Mouse (Mus musculus) liver, embryonic 13.5 days (tissue): Measurements from ENCODE around the gene Plcb1. TPM values are rescaled to one million over a fixed set of nuclear protein-coding genes. Genes with fewer than 3 reads are reported as not detected.

Experiments used
- ATAC-seq: fragments of 200-750 bp; cut with Nextera tagmentation; 2 replicates; pipeline ENCODE4 v1.8.0; 2017; ENCODE audit warnings: low read depth, mild to moderate bottlenecking, moderate number of reproducible peaks, moderate library complexity
- DNase-seq: peaks from one replicate; pipeline ENCODE4 v3.0.0; 2022
- H3K27ac ChIP-seq: fragments of 300-500 bp; sonication (generic); 2 replicates; pipeline ENCODE4 v1.5.1; 2015; ENCODE audit warnings: moderate library complexity, mild to moderate bottlenecking, inconsistent platforms
- H3K27me3 ChIP-seq: fragments of 300-500 bp; sonication (generic); 2 replicates; pipeline ENCODE4 v1.6.1; 2015; ENCODE audit warnings: mild to moderate bottlenecking, inconsistent platforms
- H3K36me3 ChIP-seq: fragments of 300-500 bp; sonication (generic); 2 replicates; pipeline ENCODE4 v1.6.1; 2015; ENCODE audit warnings: mild to moderate bottlenecking, inconsistent platforms
- H3K4me1 ChIP-seq: fragments of 300-500 bp; sonication (generic); replicated peaks from 2 replicates; pipeline ENCODE4 v1.6.1; 2015; ENCODE audit warnings: inconsistent platforms
- H3K4me2 ChIP-seq: fragments of 300-500 bp; sonication (generic); 2 replicates; pipeline ENCODE4 v1.6.1; 2015; ENCODE audit warnings: inconsistent platforms, mild to moderate bottlenecking, moderate library complexity
- H3K4me3 ChIP-seq: fragments of 300-500 bp; sonication (generic); replicated peaks from 2 replicates; pipeline ENCODE4 v1.5.1; 2015; ENCODE audit warnings: mild to moderate bottlenecking, inconsistent platforms
- H3K9ac ChIP-seq: fragments of 300-500 bp; sonication (generic); 2 replicates; pipeline ENCODE4 v1.6.1; 2015; ENCODE audit warnings: mild to moderate bottlenecking, inconsistent platforms
- H3K9me3 ChIP-seq: fragments of 300-500 bp; sonication (generic); replicated peaks from 2 replicates; pipeline ENCODE4 v1.6.1; 2016; ENCODE audit warnings: inconsistent platforms
- WGBS: fragments of 180-500 bp; shearing (Covaris S2); methylation state at CpG from one replicate; pipeline ENCODE4 v1.1.7; 2015; ENCODE audit not compliant: insufficient replicate concordance; 5-methylcytosine and 5-hydroxymethylcytosine counted together
- polyA plus RNA-seq: library from polyadenylated mRNA; unstranded; fragments of >200 nt; fragmentation: Nextera tagmentation; extraction: Ambion mirVana; gene quantifications from 2 replicates; pipeline ENCODE4 v1.2.1, GENCODE M21; 2015

Plcb1 gene
- polyA plus RNA-seq, 1 experiment from 2014 or later, result 2.4 TPM

DNA sequence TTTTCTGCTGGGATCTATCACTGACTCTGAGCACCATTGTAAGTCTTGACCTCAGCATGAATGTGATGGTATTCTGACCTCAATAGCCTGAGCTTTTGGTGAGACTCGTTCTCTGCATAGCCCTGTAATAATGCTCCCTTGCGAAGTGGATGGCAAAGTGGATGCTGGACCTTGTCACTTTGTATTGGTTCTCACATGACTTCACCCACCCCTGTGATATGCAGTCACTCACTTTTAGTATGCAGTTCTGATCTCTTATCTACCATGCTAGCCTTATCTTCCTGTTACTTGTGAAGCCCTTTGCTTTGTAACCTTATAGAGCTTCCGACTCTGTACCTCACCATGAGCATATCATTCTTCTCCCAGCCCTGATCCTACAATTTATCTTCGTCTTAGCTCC is 57.0 kb downstream of the Plcb1 start:
- Histone ChIP-seq H3K4me1 (peaks cover 29% of the 10 kb centered on the region), H3K9ac (no peak overlapping the region), H3K27me3 (no peaks in the 10 kb centered on the region), H3K9me3 (no peaks in the 10 kb centered on the region), H3K4me3 (no peak overlapping the region), H3K4me2 (no peak overlapping the region), H3K36me3 (no peaks in the 10 kb centered on the region), H3K27ac (no peak overlapping the region)
- ATAC-seq, result no peak
- WGBS, result 64% methylated on average over 4 of the region's 4 CpGs
- DNase-seq, result no peak

DNA sequence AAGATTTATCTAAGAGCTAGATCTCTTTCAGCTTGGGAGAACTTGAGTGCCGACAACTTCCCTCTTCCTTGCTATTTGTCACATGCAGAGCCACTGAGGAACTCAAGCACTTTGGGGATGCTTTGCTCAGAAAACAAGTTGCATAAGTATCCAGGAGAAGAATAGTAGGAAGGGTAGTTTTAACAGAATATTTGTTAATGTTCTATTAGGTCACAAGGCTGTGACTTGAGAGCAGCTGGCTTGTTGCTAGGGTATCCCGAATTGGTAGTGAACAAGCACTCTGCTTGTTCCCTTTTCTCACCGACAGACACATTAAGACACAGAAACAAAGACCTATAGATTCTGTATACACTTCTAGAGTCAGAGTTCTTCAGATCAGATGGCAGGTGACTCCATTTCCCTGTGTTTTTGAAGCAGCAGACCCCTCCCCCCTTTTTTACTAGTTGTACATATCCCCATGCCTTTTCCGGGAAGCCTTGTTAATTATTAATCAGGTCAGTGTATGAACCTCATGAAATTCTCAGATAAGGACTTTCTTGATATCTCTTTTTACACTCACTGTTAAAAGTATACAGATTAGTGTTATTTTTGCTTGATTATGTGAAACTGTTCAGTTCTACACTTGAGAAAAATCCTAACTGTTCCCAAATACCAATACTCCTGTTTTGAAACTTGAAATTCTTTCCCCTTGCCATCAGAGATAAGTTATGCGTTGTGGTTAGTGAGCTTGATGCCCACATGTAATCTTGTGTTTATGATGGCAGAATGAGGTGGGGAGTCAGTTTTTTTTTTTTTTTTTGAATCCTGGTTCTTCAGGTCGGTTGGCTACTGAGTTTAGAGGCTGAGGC is 58.7 kb downstream of the Plcb1 start:
- Histone ChIP-seq H3K9ac (no peak overlapping the region), H3K4me1 (peaks cover 20% of the 10 kb centered on the region), H3K9me3 (no peaks in the 10 kb centered on the region), H3K4me3 (no peak overlapping the region), H3K27ac (peak overlapping the region; percentile 32; the same call in 1 of the 2 replicates), H3K27me3 (no peaks in the 10 kb centered on the region), H3K36me3 (no peaks in the 10 kb centered on the region), H3K4me2 (no peak overlapping the region)
- DNase-seq (no peak), ATAC-seq (peak; percentile 43; the same call in 1 of the 2 replicates)
- 17% methylated on average over 6 of the region's 6 CpGs for WGBS

DNA sequence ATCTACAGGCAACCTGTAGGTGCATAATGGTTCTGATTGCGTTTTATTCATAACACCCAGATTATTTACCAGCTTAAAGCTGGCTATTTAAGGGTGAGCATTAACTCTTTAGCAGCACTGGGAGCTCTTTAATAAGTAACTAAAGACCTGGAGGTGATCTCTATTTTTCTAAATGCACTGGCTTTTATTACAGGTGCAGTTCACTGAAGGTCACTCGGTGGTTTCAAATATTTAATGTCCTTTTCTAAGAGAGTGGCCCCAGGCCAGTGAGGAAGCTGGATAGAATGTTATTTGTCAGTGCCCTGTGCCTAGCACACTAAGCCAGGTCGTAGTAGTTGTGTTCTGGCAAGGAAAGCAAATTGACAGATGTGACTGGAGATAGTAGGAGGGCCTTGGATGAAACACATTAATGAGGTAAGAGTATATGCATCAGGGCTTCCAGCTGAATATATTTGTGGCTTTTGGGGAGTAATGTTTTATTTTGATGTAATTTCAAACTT is 59.4 kb downstream of the Plcb1 start:
- Histone ChIP-seq H3K36me3 (no peaks in the 10 kb centered on the region), H3K4me3 (no peak overlapping the region), H3K9me3 (no peaks in the 10 kb centered on the region), H3K27me3 (no peaks in the 10 kb centered on the region), H3K27ac (peak overlapping the region; percentile 9; the same call in 1 of the 2 replicates), H3K9ac (no peak overlapping the region), H3K4me1 (peaks cover 20% of the 10 kb centered on the region), H3K4me2 (no peak overlapping the region)
- DNase-seq (no peak), ATAC-seq (peak; percentile 52)
- 44% methylated on average over 3 of the region's 3 CpGs for WGBS

DNA sequence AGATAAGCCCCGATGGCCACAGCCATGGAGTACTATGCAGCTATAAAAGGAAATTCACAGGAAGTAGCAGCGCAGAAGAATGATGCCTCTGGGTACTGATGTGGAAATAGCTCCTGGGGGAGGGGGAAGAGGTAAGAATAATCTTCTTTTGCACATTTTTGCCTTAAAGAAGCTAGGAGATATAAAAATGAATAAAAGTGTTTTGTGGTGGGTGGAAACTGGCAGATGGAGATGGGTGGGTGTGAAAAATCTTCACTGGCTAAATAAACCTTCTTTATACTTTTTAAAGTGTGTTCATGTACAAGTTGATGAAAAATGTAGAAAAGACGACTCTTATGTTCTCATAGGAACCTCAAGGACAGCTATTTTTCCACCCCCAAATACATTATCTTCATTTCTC is 60.7 kb downstream of the Plcb1 start:
- Histone ChIP-seq H3K9me3 (no peaks in the 10 kb centered on the region), H3K4me1 (peaks cover 20% of the 10 kb centered on the region), H3K4me2 (no peak overlapping the region), H3K27me3 (no peaks in the 10 kb centered on the region), H3K4me3 (no peak overlapping the region), H3K27ac (no peak overlapping the region), H3K9ac (no peak overlapping the region), H3K36me3 (no peaks in the 10 kb centered on the region)
- ATAC-seq (no peak), DNase-seq (no peak)
- 55% methylated on average over 3 of the region's 3 CpGs for WGBS

- ATAC-seq (0 out of 2 replicates have a peak, but pooled peaks have one; percentile 26), DNase-seq (no peak)
- Histone ChIP-seq H3K9ac (no peak overlapping the region), H3K27ac (no peak overlapping the region), H3K4me3 (no peak overlapping the region), H3K9me3 (no peaks in the 10 kb centered on the region), H3K4me1 (peaks cover 3% of the 10 kb centered on the region; the same call in 1 of the 2 replicates), H3K27me3 (no peaks in the 10 kb centered on the region), H3K4me2 (no peak overlapping the region), H3K36me3 (no peaks in the 10 kb centered on the region)
- WGBS, result 54% methylated on average over 13 of the region's 13 CpGs
Measured at GRCm38 (mm10) chr2:134851189-134852171, 65.6 kb downstream of the Plcb1 start.

- no peaks in the 10 kb centered on the region for H3K36me3 ChIP-seq
- ATAC-seq (no peak), DNase-seq (no peak)
- no peaks in the 10 kb centered on the region for H3K27me3 ChIP-seq
- peaks cover 9% of the 10 kb centered on the region for H3K4me1 ChIP-seq
- no peaks in the 10 kb centered on the region for H3K9me3 ChIP-seq
- H3K9ac ChIP-seq, result no peak overlapping the region
- no peak overlapping the region for H3K4me3 ChIP-seq
- H3K27ac ChIP-seq, result no peak overlapping the region
- no peak overlapping the region for H3K4me2 ChIP-seq
Measured at GRCm38 (mm10) chr2:134856239-134856638, 70.4 kb downstream of the Plcb1 start.

GRCm38 (mm10) chr2:134856691-134857090 is 70.8 kb downstream of the Plcb1 start:
- WGBS, result 58% methylated on average over 2 of the region's 2 CpGs
- DNase-seq, result no peak

DNA sequence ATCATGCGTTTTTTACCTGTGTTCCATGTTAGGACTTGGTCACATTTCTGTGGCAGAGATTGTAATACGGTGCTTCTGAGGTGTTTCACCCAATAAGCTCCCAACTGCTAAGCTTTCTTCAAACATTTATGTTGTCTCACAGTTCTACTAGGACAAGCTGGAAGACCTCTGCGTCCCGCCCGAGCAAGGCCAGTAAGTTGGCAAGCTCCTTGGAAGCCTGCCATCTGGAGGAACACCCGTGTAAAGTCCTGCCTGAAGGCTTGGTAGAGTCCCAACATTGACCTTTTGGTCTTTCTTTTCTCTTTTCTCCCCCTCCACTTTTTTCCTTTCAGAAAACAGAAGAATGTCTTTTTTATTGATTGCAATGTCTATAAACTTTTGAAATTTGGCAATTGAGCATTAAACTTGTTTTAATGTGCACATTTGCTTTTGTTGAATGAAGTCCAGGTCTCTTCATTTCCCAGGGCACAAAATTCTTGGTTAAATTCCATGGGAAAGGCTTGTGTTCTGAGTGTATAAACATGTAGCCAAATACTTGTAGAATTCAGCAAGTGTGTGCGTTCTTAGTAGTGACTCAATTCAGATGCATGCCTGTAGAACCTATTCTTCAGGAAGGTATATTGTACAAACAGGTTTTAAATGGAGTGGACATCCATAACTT is 79.2 kb downstream of the Plcb1 start:
- Histone ChIP-seq H3K9ac (no peak overlapping the region), H3K36me3 (no peaks in the 10 kb centered on the region), H3K9me3 (no peaks in the 10 kb centered on the region), H3K4me3 (no peak overlapping the region), H3K27me3 (no peaks in the 10 kb centered on the region), H3K4me1 (no peaks in the 10 kb centered on the region), H3K27ac (no peak overlapping the region), H3K4me2 (no peak overlapping the region)
- ATAC-seq (no peak), DNase-seq (no peak)
- WGBS, result 64% methylated on average over 7 of the region's 7 CpGs

More at GRCm38 (mm10) chr2:134856691-134857090, 70.8 kb downstream of the Plcb1 start:
- Histone ChIP-seq H3K9me3 (no peaks in the 10 kb centered on the region), H3K27me3 (no peaks in the 10 kb centered on the region), H3K4me3 (no peak overlapping the region), H3K4me2 (no peak overlapping the region), H3K9ac (no peak overlapping the region), H3K4me1 (peaks cover 9% of the 10 kb centered on the region), H3K36me3 (no peaks in the 10 kb centered on the region), H3K27ac (no peak overlapping the region)
- no peak for ATAC-seq

GRCm38 (mm10) chr2:134867381-134867780 is 81.5 kb downstream of the Plcb1 start:
- Histone ChIP-seq H3K4me3 (no peak overlapping the region), H3K4me2 (no peak overlapping the region), H3K4me1 (peaks cover 11% of the 10 kb centered on the region), H3K9me3 (no peaks in the 10 kb centered on the region), H3K36me3 (no peaks in the 10 kb centered on the region), H3K27me3 (no peaks in the 10 kb centered on the region), H3K27ac (no peak overlapping the region), H3K9ac (no peak overlapping the region)
- DNase-seq, result no peak
- WGBS, result 74% methylated on average over 6 of the region's 6 CpGs
- no peak for ATAC-seq

GRCm38 (mm10) chr2:134871692-134872489 is 86.0 kb downstream of the Plcb1 start:
- Histone ChIP-seq H3K9ac (no peak overlapping the region), H3K4me3 (no peak overlapping the region), H3K27ac (no peak overlapping the region), H3K9me3 (no peaks in the 10 kb centered on the region), H3K4me2 (peak overlapping the region; percentile 19), H3K4me1 (peaks cover 22% of the 10 kb centered on the region), H3K36me3 (no peaks in the 10 kb centered on the region), H3K27me3 (no peaks in the 10 kb centered on the region)
- DNase-seq (no peak), ATAC-seq (peak; percentile 52)
- WGBS, result 32% methylated on average over 9 of the region's 9 CpGs
